Mouse (Mus musculus) hindbrain, embryonic 15.5 days (tissue): ENCODE measurements around the gene Hist1h2ak. TPM values are rescaled to one million over a fixed set of nuclear protein-coding genes. Genes with fewer than 3 reads are reported as not detected.
A peak's percentile ranks its signal among the peaks of the same experiment; 100 is the strongest.
"Not testable (repeated sequence)": the region's sequence is repeated elsewhere in the genome, so short reads cannot be mapped to it uniquely, and the experiment has no call there.

Experiments used
- ATAC-seq: fragments of 200-750 bp; cut with Nextera tagmentation; 2 replicates; pipeline ENCODE4 v1.8.0; 2017; ENCODE audit warnings: low read depth, moderate number of reproducible peaks, moderate TSS enrichment; ENCODE audit not compliant: low FRiP score
- H3K27ac ChIP-seq: fragments of 300-500 bp; sonication (generic); replicated peaks from 2 replicates; pipeline ENCODE4 v1.5.1; 2015; ENCODE audit warnings: mild to moderate bottlenecking, inconsistent platforms
- H3K27me3 ChIP-seq: fragments of 300-500 bp; sonication (generic); 2 replicates; pipeline ENCODE4 v1.6.1; 2015; ENCODE audit warnings: control low read depth, inconsistent platforms
- H3K36me3 ChIP-seq: fragments of 300-500 bp; sonication (generic); 2 replicates; pipeline ENCODE4 v1.6.1; 2015; ENCODE audit warnings: control low read depth, inconsistent platforms
- H3K4me1 ChIP-seq: fragments of 300-500 bp; sonication (generic); replicated peaks from 2 replicates; pipeline ENCODE4 v1.6.1; 2015; ENCODE audit warnings: control low read depth, inconsistent platforms
- H3K4me2 ChIP-seq: fragments of 300-500 bp; sonication (generic); 2 replicates; pipeline ENCODE4 v1.6.1; 2015; ENCODE audit warnings: moderate library complexity, mild to moderate bottlenecking, inconsistent platforms
- H3K4me3 ChIP-seq: fragments of 300-500 bp; sonication (generic); 2 replicates; pipeline ENCODE4 v1.5.1; 2015; ENCODE audit warnings: mild to moderate bottlenecking, inconsistent platforms
- H3K9ac ChIP-seq: fragments of 300-500 bp; sonication (generic); 2 replicates; pipeline ENCODE4 v1.6.1; 2015; ENCODE audit warnings: inconsistent platforms
- H3K9me3 ChIP-seq: fragments of 300-500 bp; sonication (generic); 2 replicates; pipeline ENCODE4 v1.6.1; 2016; ENCODE audit warnings: control low read depth, inconsistent platforms
- WGBS: fragments of 180-500 bp; shearing (Covaris S2); methylation state at CpG from one replicate; pipeline ENCODE4 v1.1.7; 2015; 5-methylcytosine and 5-hydroxymethylcytosine counted together
- polyA plus RNA-seq: library from polyadenylated mRNA; unstranded; fragments of >200 nt; fragmentation: Nextera tagmentation; extraction: Ambion mirVana; gene quantifications from 2 replicates; pipeline ENCODE4 v1.2.1, GENCODE M21; 2015

Hist1h2ak gene
- polyA plus RNA-seq, 1 experiment from 2014 or later, result 5.3 TPM

- Histone ChIP-seq H3K4me2 (peak overlapping the region; percentile 85), H3K4me1 (peaks cover 47% of the 10 kb centered on the region)
Measured at GRCm38 (mm10) chr13:21783734-21784161, 30.1 kb upstream of the Hist1h2ak start.

GRCm38 (mm10) chr13:21783255-21783617 lies 29.6 kb upstream of the Hist1h2ak start, which contains the start of gene Hist1h3i:
Gene Hist1h3i (minus strand): TSS chr13:21783370.
- Histone ChIP-seq H3K4me2 (peak within 1 kb of the TSS; percentile 85), H3K9ac (peak within 1 kb of the TSS; percentile 48), H3K27ac (peak within 1 kb of the TSS; percentile 72), H3K27me3 (peaks cover 6% of the 10 kb centered on the region; the same call in 1 of the 2 replicates), H3K36me3 (no peaks in the 10 kb centered on the region), H3K9me3 (no peaks in the 10 kb centered on the region), H3K4me3 (peak within 1 kb of the TSS; percentile 41), H3K4me1 (peaks cover 49% of the 10 kb centered on the region)
- 0% methylated on average over 17 of the region's 20 CpGs for WGBS
- peak; percentile 82 for ATAC-seq

More at GRCm38 (mm10) chr13:21783734-21784161, 30.1 kb upstream of the Hist1h2ak start:
- 1% methylated on average over 9 of the region's 9 CpGs for WGBS
- Histone ChIP-seq H3K36me3 (no peaks in the 10 kb centered on the region), H3K4me3 (peak overlapping the region; percentile 41), H3K27ac (peak overlapping the region; percentile 65), H3K27me3 (peaks cover 6% of the 10 kb centered on the region; the same call in 1 of the 2 replicates), H3K9me3 (no peaks in the 10 kb centered on the region), H3K9ac (no peak overlapping the region)
- no peak for ATAC-seq

DNA sequence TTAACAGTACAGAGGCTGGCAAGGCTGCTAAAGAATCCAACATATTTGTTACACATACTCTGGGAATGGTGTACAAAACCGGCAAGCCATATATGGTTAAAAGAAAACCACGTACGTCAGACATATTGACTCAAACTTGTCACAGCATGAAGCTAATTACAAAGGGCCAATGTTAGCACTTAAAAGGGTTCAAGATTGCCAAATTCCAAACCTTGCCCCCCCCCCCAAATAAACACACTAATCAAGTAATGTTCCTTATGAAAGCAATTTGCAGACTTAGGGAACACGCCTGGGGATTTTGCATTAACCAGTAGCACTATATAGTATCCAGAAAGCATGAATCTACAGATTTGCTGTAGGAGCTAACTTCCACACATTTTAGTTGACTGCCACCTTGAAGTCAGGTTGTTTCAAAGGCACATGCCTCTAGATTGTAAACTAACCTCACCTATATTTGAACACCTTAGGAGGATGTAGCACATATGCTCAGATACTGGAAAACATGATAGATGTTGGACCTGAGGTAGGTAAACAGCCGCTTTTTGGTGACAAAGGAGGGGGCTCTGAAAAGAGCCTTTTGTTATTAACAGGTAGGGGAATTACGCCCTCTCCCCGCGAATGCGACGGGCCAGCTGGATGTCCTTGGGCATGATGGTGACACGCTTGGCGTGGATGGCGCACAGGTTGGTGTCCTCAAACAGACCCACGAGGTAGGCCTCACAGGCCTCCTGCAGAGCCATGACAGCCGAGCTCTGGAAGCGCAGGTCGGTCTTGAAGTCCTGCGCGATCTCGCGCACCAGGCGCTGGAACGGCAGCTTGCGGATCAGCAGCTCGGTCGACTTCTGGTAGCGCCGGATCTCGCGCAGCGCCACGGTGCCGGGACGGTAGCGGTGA lies 29.0 kb upstream of the Hist1h2ak start:
- H3K36me3 ChIP-seq, H3K27me3 ChIP-seq, H3K9me3 ChIP-seq, ATAC-seq: not testable (repeated sequence)
- Histone ChIP-seq H3K9ac (peak overlapping the region; percentile 48), H3K27ac (peak overlapping the region; percentile 72), H3K4me3 (peak overlapping the region; percentile 41), H3K4me1 (peaks cover 45% of the 10 kb centered on the region), H3K4me2 (peak overlapping the region; percentile 85)
- WGBS, result under 1% methylated on average over 14 of the region's 35 CpGs

GRCm38 (mm10) chr13:21781639-21782038 lies 28.0 kb upstream of the Hist1h2ak start:
- H3K4me3 ChIP-seq, result no peak overlapping the region
- 91% methylated on average over 1 of the region's 1 CpGs for WGBS
- H3K27me3 ChIP-seq, result peaks cover 6% of the 10 kb centered on the region; the same call in 1 of the 2 replicates
- peaks cover 45% of the 10 kb centered on the region for H3K4me1 ChIP-seq
- ATAC-seq, result no peak
- no peak overlapping the region for H3K9ac ChIP-seq
- H3K9me3 ChIP-seq, result no peaks in the 10 kb centered on the region
- H3K27ac ChIP-seq, result no peak overlapping the region
- no peaks in the 10 kb centered on the region for H3K36me3 ChIP-seq
- no peak overlapping the region for H3K4me2 ChIP-seq

- Histone ChIP-seq H3K9ac (no peak overlapping the region), H3K4me1 (peaks cover 42% of the 10 kb centered on the region), H3K36me3 (no peaks in the 10 kb centered on the region), H3K27ac (no peak overlapping the region), H3K9me3 (no peaks in the 10 kb centered on the region), H3K27me3 (peaks cover 6% of the 10 kb centered on the region; the same call in 1 of the 2 replicates), H3K4me3 (peak overlapping the region; percentile 47; the same call in 1 of the 2 replicates), H3K4me2 (peak overlapping the region; percentile 86)
- 51% methylated on average over 6 of the region's 6 CpGs for WGBS
- ATAC-seq, result no peak
Measured at GRCm38 (mm10) chr13:21781021-21781555, 27.5 kb upstream of the Hist1h2ak start.

DNA sequence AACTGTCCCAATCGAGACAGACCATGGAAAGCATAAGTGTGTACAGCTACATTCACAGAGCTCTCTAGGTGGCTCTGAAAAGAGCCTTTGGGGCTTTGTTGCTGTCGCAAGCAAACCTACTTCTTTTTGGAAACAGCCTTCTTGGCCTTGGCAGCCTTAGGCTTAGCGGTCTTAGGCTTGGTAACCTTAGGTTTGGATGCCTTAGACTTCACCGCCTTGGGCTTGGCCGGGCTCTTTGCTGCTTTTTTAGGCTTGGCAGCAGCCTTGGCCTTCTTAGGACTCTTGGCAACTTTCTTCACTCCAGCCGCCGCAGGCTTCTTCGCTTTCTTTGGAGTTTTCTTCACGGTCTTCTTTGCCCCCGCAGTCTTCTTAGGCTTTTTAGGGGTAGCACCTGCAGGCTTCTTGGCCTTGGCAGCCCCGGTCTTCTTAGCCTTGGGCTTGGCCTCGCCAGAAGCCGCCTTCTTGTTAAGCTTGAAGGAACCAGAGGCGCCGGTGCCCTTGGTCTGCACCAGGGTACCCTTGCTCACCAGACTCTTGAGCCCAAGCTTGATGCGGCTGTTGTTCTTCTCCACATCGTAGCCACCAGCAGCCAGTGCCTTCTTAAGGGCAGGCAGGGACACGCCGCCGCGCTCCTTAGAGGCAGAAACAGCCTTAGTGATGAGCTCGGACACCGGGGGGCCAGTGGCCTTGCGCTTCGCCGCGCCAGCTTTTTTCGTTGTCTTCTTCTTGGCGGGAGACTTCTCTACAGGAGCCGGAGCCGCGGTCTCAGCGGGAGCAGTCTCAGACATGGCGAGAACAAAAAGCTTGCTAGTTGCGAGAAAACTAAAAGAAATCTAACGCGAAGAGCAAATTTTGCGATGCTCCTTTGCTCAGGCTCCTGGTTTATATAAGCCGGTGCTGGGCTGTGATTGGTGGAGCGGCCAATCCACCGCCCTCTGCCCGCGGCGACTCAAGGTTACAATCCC lies 26.4 kb upstream of the Hist1h2ak start, which contains the start of gene Hist1h1b:
Gene Hist1h1b, minus strand, starts transcription at position 859 of the 965 bp plus-strand sequence.
- H3K4me2 ChIP-seq, result peak within 1 kb of the TSS; percentile 86
- H3K36me3 ChIP-seq, result no peaks in the 10 kb centered on the region
- 0 out of 2 replicates have a peak, but pooled peaks have one; percentile 1 for ATAC-seq
- peak within 1 kb of the TSS; percentile 55 for H3K9ac ChIP-seq
- H3K4me3 ChIP-seq, result peak within 1 kb of the TSS; percentile 47
- peaks cover 36% of the 10 kb centered on the region for H3K4me1 ChIP-seq
- peak within 1 kb of the TSS; percentile 69 for H3K27ac ChIP-seq
- WGBS, result under 1% methylated on average over 44 of the region's 44 CpGs
- H3K9me3 ChIP-seq, result no peaks in the 10 kb centered on the region
- peaks cover 6% of the 10 kb centered on the region; the same call in 1 of the 2 replicates for H3K27me3 ChIP-seq

- peak overlapping the region; percentile 47 for H3K4me3 ChIP-seq
- H3K27ac ChIP-seq, result peak overlapping the region; percentile 69
- H3K9me3 ChIP-seq, result no peaks in the 10 kb centered on the region
- H3K36me3 ChIP-seq, result no peaks in the 10 kb centered on the region
- peak overlapping the region; percentile 55 for H3K9ac ChIP-seq
- peak; percentile 96 for ATAC-seq
- peaks cover 6% of the 10 kb centered on the region; the same call in 1 of the 2 replicates for H3K27me3 ChIP-seq
- peak overlapping the region; percentile 86 for H3K4me2 ChIP-seq
- 5% methylated on average over 33 of the region's 33 CpGs for WGBS
- peaks cover 36% of the 10 kb centered on the region for H3K4me1 ChIP-seq
Measured at GRCm38 (mm10) chr13:21778814-21779766, 25.5 kb upstream of the Hist1h2ak start.

GRCm38 (mm10) chr13:21755707-21756106 lies 2.1 kb upstream of the Hist1h2ak start:
- Histone ChIP-seq H3K27ac (no peak overlapping the region), H3K4me2 (no peak overlapping the region), H3K4me1 (peaks cover 19% of the 10 kb centered on the region), H3K27me3 (no peaks in the 10 kb centered on the region), H3K9ac (no peak overlapping the region), H3K9me3 (no peaks in the 10 kb centered on the region), H3K4me3 (no peak overlapping the region), H3K36me3 (no peaks in the 10 kb centered on the region)
- 71% methylated on average over 1 of the region's 1 CpGs for WGBS
- ATAC-seq, result no peak

- peak overlapping the region; percentile 37 for H3K9ac ChIP-seq
- H3K4me3 ChIP-seq, result peak overlapping the region; percentile 47
- not testable (repeated sequence) for H3K27me3 ChIP-seq, H3K36me3 ChIP-seq, ATAC-seq, H3K9me3 ChIP-seq
- H3K4me2 ChIP-seq, result peak overlapping the region; percentile 88
- peak overlapping the region; percentile 94 for H3K27ac ChIP-seq
- H3K4me1 ChIP-seq, result peaks cover 21% of the 10 kb centered on the region
- WGBS, result under 1% methylated on average over 24 of the region's 26 CpGs
Measured at GRCm38 (mm10) chr13:21754294-21755001, 821 bp upstream of the Hist1h2ak start.

GRCm38 (mm10) chr13:21753051-21753523 lies 540 bp downstream of the Hist1h2ak start:
- Histone ChIP-seq H3K9me3 (no peaks in the 10 kb centered on the region), H3K4me3 (peak overlapping the region; percentile 47), H3K9ac (peak overlapping the region; percentile 60), H3K4me1 (peaks cover 31% of the 10 kb centered on the region), H3K27me3 (no peaks in the 10 kb centered on the region), H3K36me3 (no peaks in the 10 kb centered on the region), H3K4me2 (peak overlapping the region; percentile 88), H3K27ac (peak overlapping the region; percentile 94)
- 2% methylated on average over 10 of the region's 10 CpGs for WGBS
- ATAC-seq, result no peak
